Mouse (Mus musculus) Patski (cell line): Measurements from ENCODE around the gene Gstp3. TPM values are rescaled to one million over a fixed set of nuclear protein-coding genes. Genes with fewer than 3 reads are reported as not detected.

Experiments
- ATAC-seq: fragments of 100-300 bp; one replicate; pipeline ENCODE4 v1.8.0; 2021
- CTCF ChIA-PET: fragments of 350-600 bp; sonication (Branson Sonifier 250); formaldehyde crosslinking; loops from one replicate; lab custom pipeline; 2022; ENCODE audit warnings: inconsistent platforms; lab: Charles Lee
- POLR2A ChIA-PET: fragments of 350-600 bp; sonication (Branson Sonifier 250); formaldehyde crosslinking; loops from one replicate; lab custom pipeline; 2022; ENCODE audit warnings: antibody characterized with exemption, inconsistent platforms; lab: Charles Lee
- DNase-seq: peaks from one replicate; pipeline ENCODE4 v3.0.0-alpha.2; 2011; ENCODE audit warnings: low read depth, low spot score
- H3K27me3 ChIP-seq: fragments of 371-371 bp; one replicate; pipeline ENCODE4 v1.5.1; 2021
- CTCF ChIP-seq: fragments of 100-300 bp; IDR thresholded peaks from one replicate; pipeline ENCODE4 v1.5.1; 2021
- in situ Hi-C: fragments of 300-500 bp; cut with MboI; formaldehyde crosslinking; loops from 3 replicates; pipeline ENCODE4 v1.11.1; 2018; ENCODE audit warnings: low pct_unique_long_range_greater_than_20kb, mixed read lengths
- polyA plus RNA-seq: library from polyadenylated mRNA; unstranded; gene quantifications from one replicate; pipeline ENCODE4 v1.2.3, GENCODE M21; 2021

The Gstp3 gene
- polyA plus RNA-seq, 1 experiment from 2014 or later: not detected

GRCm38 (mm10) chr19:4099837-4100717, 40.7 kb upstream of the Gstp3 start, which contains the start of gene Pitpnm1:
TSS of gene Pitpnm1 (plus strand) at chr19:4099998.
- TF ChIP-seq CTCF: no peak
- ChIA-PET POLR2A (interaction anchor here (1.0 to 1.5 kb wide), 3 partner anchors 21 to 101 kb away, joined by 4 to 5 read pairs (median 5); partner anchors contain the start of gene Rad9a), CTCF (interaction anchor here (1.2 to 2.1 kb wide), 5 partner anchors 17 to 99 kb away, joined by 3 to 11 read pairs (median 4); no protein-coding TSS in a partner anchor)
- H3K27me3 ChIP-seq: no peaks in the 10 kb centered on the region
- ATAC-seq (peak; percentile 24), DNase-seq (no peak)
- in situ Hi-C loops: no loop called here

GRCm38 (mm10) chr19:4099056-4099455, 39.7 kb upstream of the Gstp3 start:
- POLR2A ChIA-PET: interaction anchor here (0.6 to 1.5 kb wide), 6 partner anchors 14 to 211 kb away, joined by 3 to 5 read pairs (median 4); partner anchors contain the start of gene Rad9a
- in situ Hi-C loops: no loop called here

GRCm38 (mm10) chr19:4098426-4098825, 39.1 kb upstream of the Gstp3 start:
- ChIA-PET POLR2A (interaction anchor here (0.7 to 1.5 kb wide), 6 partner anchors 15 to 130 kb away, joined by 3 to 5 read pairs (median 4); no protein-coding TSS in a partner anchor), CTCF (interaction anchor here (0.6 to 2.1 kb wide), 10 partner anchors 16 to 109 kb away, joined by 3 to 11 read pairs (median 4); partner anchors contain the start of gene Rad9a)
- no peak for TF ChIP-seq CTCF
- in situ Hi-C loops: no loop called here
- ATAC-seq (no peak), DNase-seq (no peak)
- no peaks in the 10 kb centered on the region for H3K27me3 ChIP-seq

More at GRCm38 (mm10) chr19:4099056-4099455, 39.7 kb upstream of the Gstp3 start:
- no peak for DNase-seq
- no peak for TF ChIP-seq CTCF
- CTCF ChIA-PET: interaction anchor here (0.6 to 2.1 kb wide), 10 partner anchors 16 to 108 kb away, joined by 3 to 11 read pairs (median 4); partner anchors contain the start of gene Rad9a
- no peak for ATAC-seq
- no peaks in the 10 kb centered on the region for H3K27me3 ChIP-seq

- TF ChIP-seq CTCF: no peak
- in situ Hi-C loops: no loop called here
- CTCF ChIA-PET: interaction anchor here (1.1 to 1.5 kb wide), 3 partner anchors 28 to 131 kb away, joined by 3 to 6 read pairs (median 3); no protein-coding TSS in a partner anchor
- ATAC-seq (peak; percentile 27), DNase-seq (no peak)
- POLR2A ChIA-PET: interaction anchor here (1.0 to 1.7 kb wide), 4 partner anchors 29 to 131 kb away, joined by 3 to 4 read pairs (median 3); partner anchors contain the start of genes AC109138.7 and Clcf1
- no peaks in the 10 kb centered on the region for H3K27me3 ChIP-seq
Measured at GRCm38 (mm10) chr19:4097441-4097825, 38.1 kb upstream of the Gstp3 start.

DNA sequence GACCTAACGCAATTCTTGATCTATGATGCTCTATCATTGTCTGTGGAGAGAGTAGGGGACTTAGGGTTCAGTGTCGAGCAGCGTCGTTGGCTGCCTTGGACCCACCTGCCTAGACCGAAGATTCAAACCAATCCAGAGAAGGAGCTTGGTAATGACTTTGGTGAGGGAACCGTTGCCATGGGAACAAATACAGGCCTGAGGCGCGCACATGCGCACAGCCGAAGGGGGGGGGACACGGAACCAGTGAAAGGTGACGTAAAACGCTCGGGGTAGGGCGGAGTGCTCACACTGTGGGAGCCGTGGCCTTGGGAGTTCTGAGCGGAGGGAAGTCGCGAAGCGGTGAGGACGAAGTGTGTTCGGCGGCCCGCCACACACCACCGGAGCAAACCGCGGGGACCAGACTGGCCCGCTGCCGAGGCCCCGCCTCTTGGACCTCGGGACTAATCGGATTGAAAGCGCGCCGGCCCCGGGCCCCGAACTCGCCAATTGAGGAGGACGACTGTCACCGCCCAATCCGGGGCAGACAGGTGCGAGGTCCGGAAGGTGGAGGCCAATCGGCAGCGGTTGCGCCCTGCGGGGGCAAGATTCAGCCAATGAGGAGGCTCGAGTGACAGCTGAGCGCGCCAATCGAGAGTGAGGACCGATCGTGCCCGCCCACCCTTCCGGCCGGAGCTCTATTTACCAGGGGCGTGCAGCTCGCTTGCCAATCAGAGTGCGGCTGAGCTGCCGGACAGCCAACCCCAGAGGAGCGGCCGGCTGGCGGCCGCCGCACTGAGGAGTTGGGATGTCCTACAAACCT, 37.5 kb upstream of the Gstp3 start, which contains the start of gene Cdk2ap2:
Gene Cdk2ap2, plus strand, starts transcription at position 541 of the 799 bp plus-strand sequence.
- peak; percentile 88 for ATAC-seq
- ChIA-PET CTCF (interaction anchor here (1.1 to 1.5 kb wide), 5 partner anchors 13 to 132 kb away, joined by 3 to 6 read pairs (median 3); no protein-coding TSS in a partner anchor), POLR2A (interaction anchor here (1.0 to 1.7 kb wide), 4 partner anchors 30 to 131 kb away, joined by 3 to 4 read pairs (median 3); partner anchors contain the start of genes AC109138.7 and Clcf1)
- no peak for TF ChIP-seq CTCF
- in situ Hi-C loops: no loop called here
- peak; percentile 97 for DNase-seq
- no peaks in the 10 kb centered on the region for H3K27me3 ChIP-seq

DNA sequence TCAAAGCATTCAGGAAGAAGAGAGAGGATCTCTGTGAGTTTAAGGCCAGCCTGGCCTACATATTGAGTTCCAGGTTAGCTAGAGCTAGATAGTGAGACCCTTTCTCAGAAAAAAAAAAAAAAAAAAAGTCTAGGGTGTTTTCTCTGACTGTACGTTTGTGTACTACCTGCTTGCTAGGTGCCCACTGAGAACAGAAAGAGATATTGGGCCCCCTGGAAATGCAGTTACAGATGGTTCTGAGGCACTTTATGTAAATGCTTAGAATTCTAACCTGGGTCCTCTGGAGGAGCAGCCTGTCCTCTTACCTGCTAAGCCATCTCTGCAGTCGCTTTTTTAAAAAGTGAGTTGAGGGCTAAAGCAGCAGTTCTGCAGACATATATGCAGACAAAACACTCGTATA, 36.4 kb upstream of the Gstp3 start:
- in situ Hi-C loops: no loop called here
- CTCF ChIA-PET: no interaction called here
- DNase-seq: no peak
- H3K27me3 ChIP-seq: no peaks in the 10 kb centered on the region
- TF ChIP-seq CTCF: no peak
- POLR2A ChIA-PET: interaction anchor here (1.1 kb wide), 1 partner anchor 67 kb away, joined by 6 read pairs; the partner anchor contains the start of gene Rps6kb2
- no peak for ATAC-seq

DNA sequence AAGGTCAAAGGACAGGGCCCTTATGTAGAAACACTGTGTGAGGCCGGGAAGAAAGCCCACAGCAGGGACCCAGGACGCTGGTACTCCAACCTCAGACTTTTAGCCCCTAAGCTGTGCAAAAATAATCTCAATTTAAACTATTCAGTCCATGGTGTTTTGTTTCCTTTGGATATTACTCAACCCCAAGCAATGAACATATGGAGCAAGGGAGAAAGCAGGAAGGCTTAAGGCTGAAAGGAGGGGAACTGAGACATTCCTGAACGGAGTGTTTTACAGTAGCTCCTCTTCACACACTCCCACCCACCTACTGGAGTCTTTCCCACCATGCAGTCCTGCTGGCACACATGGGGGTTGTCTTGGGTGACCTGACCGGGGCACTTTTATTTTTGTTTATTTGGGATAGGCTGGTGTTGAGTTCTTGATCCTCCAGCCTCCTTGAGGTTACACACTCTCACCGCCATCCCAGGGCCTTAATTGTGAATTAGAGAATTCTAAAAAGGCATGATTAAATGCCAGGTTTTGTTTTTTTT, 35.5 kb upstream of the Gstp3 start:
- no peaks in the 10 kb centered on the region for H3K27me3 ChIP-seq
- in situ Hi-C loops: no loop called here
- ATAC-seq (no peak), DNase-seq (no peak)
- ChIA-PET POLR2A (interaction anchor here (1.1 kb wide), 1 partner anchor 68 kb away, joined by 6 read pairs; the partner anchor contains the start of gene Rps6kb2), CTCF (interaction anchor here (1.7 kb wide), 1 partner anchor 9 kb away, joined by 4 read pairs; no protein-coding TSS in a partner anchor)
- TF ChIP-seq CTCF: no peak

- ChIA-PET POLR2A (no interaction called here), CTCF (interaction anchor here (1.7 kb wide), 1 partner anchor 9 kb away, joined by 4 read pairs; no protein-coding TSS in a partner anchor)
- ATAC-seq (no peak), DNase-seq (no peak)
- in situ Hi-C loops: no loop called here
- H3K27me3 ChIP-seq: peaks cover 2% of the 10 kb centered on the region
- TF ChIP-seq CTCF: no peak
Measured at GRCm38 (mm10) chr19:4094348-4094747, 35.0 kb upstream of the Gstp3 start.

GRCm38 (mm10) chr19:4093772-4094171, 34.4 kb upstream of the Gstp3 start:
- peaks cover 2% of the 10 kb centered on the region for H3K27me3 ChIP-seq
- no peak for ATAC-seq
- DNase-seq: no peak
- no peak for TF ChIP-seq CTCF
- ChIA-PET POLR2A (no interaction called here), CTCF (interaction anchor here (1.7 kb wide), 1 partner anchor 8 kb away, joined by 4 read pairs; no protein-coding TSS in a partner anchor)
- in situ Hi-C loops: no loop called here
